Mouse (Mus musculus) B cell, adult 62 days (primary cell): ENCODE results near the gene Rc3h1. TPM values are rescaled to one million over a fixed set of nuclear protein-coding genes. Genes with fewer than 3 reads are reported as not detected.

Experiments used
- total RNA-seq: library from RNA; stranded (reverse); gene quantifications from 4 replicates; pipeline ENCODE4 v1.2.4, GENCODE M21; 2023

Gene Rc3h1
- total RNA-seq = 65.4 to 73.5 TPM (median 71.0 TPM) in 4 replicates

GRCm38 (mm10) chr1:160906057-160906557 lies at the start of gene Rc3h1:
Rc3h1 (plus strand) TSS chr1:160906418.

GRCm38 (mm10) chr1:160978071-160978735 lies 72.0 kb downstream of the Rc3h1 start, which contains the start of gene Serpinc1:
Serpinc1 (plus strand) TSS chr1:160978585.

Other genes starting within 250 kb of the Rc3h1 start
- gene Rabgap1l, start 113.2 kb upstream of the Rc3h1 start, total RNA-seq = 274 to 298 TPM (median 278 TPM) in 4 replicates
- gene Serpinc1, start 72.2 kb downstream of the Rc3h1 start, total RNA-seq = 2.4 to 5.3 TPM (median 3.5 TPM) in 4 replicates
- gene Zbtb37, start 128.4 kb downstream of the Rc3h1 start, total RNA-seq = 41.8 to 48.1 TPM (median 46.4 TPM) in 4 replicates
- gene Dars2, start 164.2 kb downstream of the Rc3h1 start, total RNA-seq = 10.6 to 16.9 TPM (median 14.4 TPM) in 4 replicates
- 6.0 to 7.6 TPM (median 6.9 TPM) in 4 replicates for gene Cenpl, start 164.3 kb downstream of the Rc3h1 start, total RNA-seq
- 21.8 to 25.5 TPM (median 25.4 TPM) in 4 replicates for gene Klhl20, start 225.1 kb downstream of the Rc3h1 start, total RNA-seq
- gene Ankrd45, start 236.3 kb downstream of the Rc3h1 start, total RNA-seq = not detected in 4 replicates